Mouse (Mus musculus): ENCODE results near the gene Gpi1. TPM values are rescaled to one million over a fixed set of nuclear protein-coding genes. Genes with fewer than 3 reads are reported as not detected.

Gpi1 gene
- polyA plus RNA-seq, 1 experiment from 2014 or later: 203 TPM

DNA sequence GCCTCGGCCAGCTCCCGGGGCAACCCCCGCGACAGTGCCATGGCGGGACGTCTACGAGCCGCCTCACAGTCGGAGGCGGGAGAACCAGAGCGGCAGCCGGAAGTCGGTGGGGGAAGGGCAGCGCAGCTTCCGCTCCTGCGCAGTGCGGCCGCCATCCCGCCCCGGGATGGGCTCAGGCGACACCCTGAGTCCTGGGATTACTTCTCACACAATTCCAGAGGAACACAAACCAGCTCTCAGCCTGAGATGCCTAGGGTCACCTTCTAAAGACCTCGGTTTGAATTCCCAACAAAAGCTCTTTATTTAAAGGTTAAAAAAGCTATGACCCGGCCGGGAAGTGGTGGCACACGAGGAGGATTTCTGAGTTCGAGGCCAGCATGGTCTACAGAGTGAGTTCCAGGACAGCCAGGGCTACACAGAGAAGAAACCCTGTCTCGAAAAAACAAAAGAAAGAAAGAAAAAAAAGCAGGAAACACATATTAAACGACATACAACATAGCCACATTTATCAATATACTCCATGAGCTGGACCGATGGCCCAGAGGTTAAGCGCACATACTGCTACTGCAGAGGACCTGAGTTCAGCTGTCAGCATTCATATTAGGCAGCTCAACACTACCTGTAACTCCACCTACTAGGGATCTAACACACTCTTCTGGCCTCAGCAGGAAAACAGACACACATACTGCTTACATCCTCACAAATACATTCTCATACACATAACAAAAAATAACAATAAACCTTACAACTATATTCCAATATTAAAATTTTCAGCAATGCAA is 61.5 kb downstream of the Gpi1 start:
- WGBS: 9% methylated on average over 30 of the region's 30 CpGs
- Histone ChIP-seq H3K4me1 (replicated peaks) (peaks cover 19% of the 10 kb centered on the region), H3K27me3 (no peaks in the 10 kb centered on the region), H3K27ac (peak overlapping the region; percentile 88), H3K4me3 (replicated peaks) (peak overlapping the region; percentile 97), H3K36me3 (peaks cover 16% of the 10 kb centered on the region), H3K9ac (replicated peaks) (peak overlapping the region; percentile 96), H3K4me2 (replicated peaks) (peak overlapping the region; percentile 91), H3K9me3 (no peaks in the 10 kb centered on the region)
- ATAC-seq: peak; percentile 97

DNA sequence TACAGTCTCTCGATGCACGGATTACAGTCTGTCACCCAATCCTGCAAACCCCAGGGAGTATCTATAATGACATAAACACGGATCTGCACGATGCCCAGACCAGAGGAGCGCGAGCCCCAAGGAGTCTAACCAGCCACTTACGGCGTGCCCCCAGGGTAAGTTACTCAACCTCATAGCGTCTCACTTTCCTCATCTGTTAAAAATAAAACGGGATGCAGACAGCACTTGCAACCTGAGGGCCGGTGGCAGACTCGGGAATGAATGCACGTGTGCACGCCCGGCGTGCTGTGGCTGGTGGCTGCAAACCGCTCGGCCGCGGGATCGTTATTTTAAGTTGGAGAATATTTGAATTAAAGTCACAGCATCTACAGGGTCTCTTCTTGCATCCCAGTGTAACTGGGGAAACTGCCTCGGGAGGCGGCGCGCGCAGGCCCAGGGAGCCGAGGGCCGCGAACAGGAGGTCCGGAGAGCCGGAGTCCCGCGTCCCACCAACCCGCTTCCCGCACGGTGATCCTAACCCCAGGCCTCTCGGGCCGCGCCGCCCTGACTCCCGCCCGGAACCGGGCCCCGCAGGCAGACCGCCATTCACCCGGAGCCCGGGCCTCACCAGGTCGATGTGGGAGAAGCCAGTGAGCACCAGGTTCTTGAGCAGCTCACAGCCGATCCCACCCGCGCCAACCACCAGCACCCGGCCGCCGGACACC is 62.2 kb downstream of the Gpi1 start:
- Histone ChIP-seq H3K4me2 (replicated peaks) (peak overlapping the region; percentile 91), H3K27me3 (no peaks in the 10 kb centered on the region), H3K9ac (replicated peaks) (peak overlapping the region; percentile 96), H3K9me3 (no peaks in the 10 kb centered on the region), H3K27ac (peak overlapping the region; percentile 88), H3K4me3 (replicated peaks) (peak overlapping the region; percentile 97), H3K4me1 (replicated peaks) (peaks cover 19% of the 10 kb centered on the region), H3K36me3 (peaks cover 23% of the 10 kb centered on the region)
- peak; percentile 13 for ATAC-seq
- WGBS: under 1% methylated on average over 54 of the region's 54 CpGs

DNA sequence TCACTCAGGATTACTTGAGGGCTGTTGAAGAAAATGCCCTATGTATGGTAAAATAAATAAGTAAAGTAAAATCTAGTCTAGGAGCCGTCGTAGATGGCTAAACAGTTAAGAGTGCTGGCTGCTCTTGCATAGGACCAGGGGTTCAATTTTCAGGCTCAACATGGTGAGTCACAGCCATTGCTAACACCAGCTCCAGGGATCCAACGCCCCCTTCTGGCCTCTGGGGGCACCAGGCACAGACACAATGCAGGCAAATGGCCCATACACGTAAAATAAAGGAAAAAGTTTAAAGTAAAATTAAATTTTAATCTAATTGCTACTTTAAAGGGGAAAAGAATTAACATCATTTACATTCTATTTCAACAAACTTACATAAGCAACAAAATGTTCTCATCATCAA is 63.3 kb downstream of the Gpi1 start:
- 0 out of 2 replicates have a peak overlapping the region, but pooled peaks have one; percentile 8 for H3K4me3 ChIP-seq (replicated peaks)
- ATAC-seq: no peak

DNA sequence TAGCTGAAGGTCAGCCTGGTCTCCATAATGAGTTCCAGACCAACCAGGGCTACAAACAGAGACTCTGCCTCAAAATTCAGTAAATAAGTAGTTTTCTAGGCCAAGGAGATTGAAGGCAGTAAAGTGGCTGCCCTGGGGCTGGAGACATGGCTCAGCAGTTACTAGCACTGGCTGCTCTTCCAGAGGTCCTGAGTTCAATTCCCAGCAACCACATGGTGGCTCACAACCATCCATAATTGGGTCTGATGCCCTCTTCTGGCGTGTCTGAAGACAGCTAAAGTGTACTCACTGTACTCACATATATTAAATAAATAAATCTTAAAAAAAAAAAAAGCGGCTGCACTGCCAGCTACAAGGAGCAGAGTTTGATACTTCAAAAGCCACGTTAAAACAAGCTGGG is 64.1 kb downstream of the Gpi1 start:
- no peaks in the 10 kb centered on the region for H3K27me3 ChIP-seq
- H3K4me2 ChIP-seq (replicated peaks): no peak overlapping the region
- peaks cover 43% of the 10 kb centered on the region for H3K36me3 ChIP-seq
- 84% methylated on average over 3 of the region's 3 CpGs for WGBS
- no peak overlapping the region for H3K27ac ChIP-seq
- H3K4me1 ChIP-seq (replicated peaks): peaks cover 19% of the 10 kb centered on the region
- H3K9me3 ChIP-seq: no peaks in the 10 kb centered on the region
- no peak for ATAC-seq
- H3K4me3 ChIP-seq (replicated peaks): no peak overlapping the region
- no peak overlapping the region for H3K9ac ChIP-seq (replicated peaks)

More for the DNA sequence above, 63.3 kb downstream of the Gpi1 start:
- WGBS: 52% methylated on average over 4 of the region's 4 CpGs
- Histone ChIP-seq H3K9me3 (no peaks in the 10 kb centered on the region), H3K4me1 (replicated peaks) (peaks cover 19% of the 10 kb centered on the region), H3K27me3 (no peaks in the 10 kb centered on the region), H3K27ac (no peak overlapping the region), H3K4me2 (replicated peaks) (peak overlapping the region; percentile 37), H3K36me3 (peaks cover 34% of the 10 kb centered on the region), H3K9ac (replicated peaks) (no peak overlapping the region)

DNA sequence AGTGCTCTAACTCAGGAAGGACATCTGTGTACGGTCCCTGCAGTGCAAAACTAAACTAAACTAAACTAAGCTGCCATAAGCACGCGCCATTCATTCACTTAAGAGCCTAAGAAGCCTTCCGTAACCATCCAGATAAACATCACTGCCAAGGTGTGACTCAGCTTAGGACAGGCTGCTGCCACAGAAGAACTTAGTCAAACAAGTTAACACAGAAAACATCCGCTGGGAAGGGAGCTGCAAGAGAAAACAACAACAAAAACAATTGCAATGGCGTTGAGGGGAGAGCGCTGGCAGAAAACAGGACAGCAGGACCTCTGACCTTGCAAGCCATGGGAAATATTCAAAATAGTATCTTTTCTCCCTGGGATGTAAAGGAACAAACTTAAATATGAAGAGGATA is 65.5 kb downstream of the Gpi1 start:
- no peak overlapping the region for H3K4me3 ChIP-seq (replicated peaks)
- no peak for ATAC-seq
- no peak overlapping the region for H3K9ac ChIP-seq (replicated peaks)
- no peak overlapping the region for H3K4me2 ChIP-seq (replicated peaks)
- no peak overlapping the region for H3K27ac ChIP-seq
- no peaks in the 10 kb centered on the region for H3K27me3 ChIP-seq
- no peaks in the 10 kb centered on the region for H3K9me3 ChIP-seq
- peaks cover 19% of the 10 kb centered on the region for H3K4me1 ChIP-seq (replicated peaks)
- 92% methylated on average over 7 of the region's 7 CpGs for WGBS
- peaks cover 55% of the 10 kb centered on the region for H3K36me3 ChIP-seq

DNA sequence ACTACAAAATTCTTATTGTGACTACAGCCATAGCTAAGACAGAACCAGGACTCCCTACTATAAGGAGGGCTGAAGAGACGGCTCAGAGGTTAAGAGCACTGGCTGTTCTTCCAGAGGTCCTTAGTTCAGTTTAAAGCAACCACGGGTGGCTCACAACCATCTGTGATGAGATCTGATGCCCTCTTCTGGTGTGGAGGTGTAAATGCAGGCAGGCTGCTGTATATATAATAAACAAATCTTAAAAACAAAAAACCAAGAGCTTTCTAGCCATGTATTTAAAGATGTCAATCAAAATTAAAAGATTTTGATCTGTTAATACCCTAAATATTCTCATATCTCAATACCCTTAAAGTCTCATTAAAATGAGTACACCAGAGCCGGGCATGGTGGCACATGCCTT is 71.0 kb downstream of the Gpi1 start:
- H3K27ac ChIP-seq: no peak overlapping the region
- H3K9ac ChIP-seq (replicated peaks): no peak overlapping the region
- no peak overlapping the region for H3K4me3 ChIP-seq (replicated peaks)
- peaks cover 96% of the 10 kb centered on the region for H3K36me3 ChIP-seq
- 92% methylated on average over 3 of the region's 3 CpGs for WGBS
- no peaks in the 10 kb centered on the region for H3K4me1 ChIP-seq (replicated peaks)
- H3K27me3 ChIP-seq: no peaks in the 10 kb centered on the region
- ATAC-seq: no peak
- H3K9me3 ChIP-seq: no peaks in the 10 kb centered on the region
- H3K4me2 ChIP-seq (replicated peaks): no peak overlapping the region

DNA sequence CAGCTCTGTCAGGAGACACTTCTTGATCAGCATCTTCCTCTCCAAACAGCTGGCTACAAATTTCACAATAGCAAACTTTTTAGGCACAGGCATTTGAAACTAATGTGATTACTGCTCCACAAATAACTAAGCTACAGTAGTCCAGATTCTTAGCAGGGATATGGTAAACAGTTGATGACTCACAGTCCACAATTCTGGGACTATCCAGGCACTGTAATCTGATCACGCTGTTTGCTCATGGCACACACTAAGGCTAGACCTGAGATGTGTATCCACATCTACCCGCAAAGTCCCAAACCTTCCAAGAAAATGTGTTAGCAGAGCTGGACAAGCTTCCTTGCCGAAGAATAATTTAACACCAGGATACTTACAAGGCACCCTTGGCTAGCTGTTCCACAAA is 72.1 kb downstream of the Gpi1 start:
- Histone ChIP-seq H3K27me3 (no peaks in the 10 kb centered on the region), H3K4me1 (replicated peaks) (no peaks in the 10 kb centered on the region), H3K27ac (no peak overlapping the region), H3K9me3 (no peaks in the 10 kb centered on the region), H3K4me2 (replicated peaks) (no peak overlapping the region), H3K4me3 (replicated peaks) (no peak overlapping the region), H3K36me3 (peaks cover 96% of the 10 kb centered on the region), H3K9ac (replicated peaks) (no peak overlapping the region)
- no peak for ATAC-seq
- 96% methylated on average over 3 of the region's 3 CpGs for WGBS

Other genes starting within 250 kb of the Gpi1 start
- not detected in 2 replicates for gene Scgb2b27, start 216.4 kb downstream of the Gpi1 start, polyA plus RNA-seq (2015; fragmentation: Nextera tagmentation; extraction: Ambion mirVana)
- not detected in 2 replicates for gene Scgb1b27, start 208.9 kb downstream of the Gpi1 start, polyA plus RNA-seq (2015; fragmentation: Nextera tagmentation; extraction: Ambion mirVana)
- gene Scgb1b30, start 134.9 kb downstream of the Gpi1 start, polyA plus RNA-seq (2015; fragmentation: Nextera tagmentation; extraction: Ambion mirVana): not detected in 2 replicates
- gene Wtip, start 97.1 kb downstream of the Gpi1 start, polyA plus RNA-seq (2015; fragmentation: Nextera tagmentation; extraction: Ambion mirVana): 3.4 and 4.3 TPM in 2 replicates
- 215 and 224 TPM in 2 replicates for gene Uba2, start 60.7 kb downstream of the Gpi1 start, polyA plus RNA-seq (2015; fragmentation: Nextera tagmentation; extraction: Ambion mirVana)
- 87.3 and 87.9 TPM in 2 replicates for gene Pdcd2l, start 33.7 kb downstream of the Gpi1 start, polyA plus RNA-seq (2015; fragmentation: Nextera tagmentation; extraction: Ambion mirVana)
- 0.44 TPM in 1 of 2 replicates, not detected in the other for gene Gm6096, start 20.7 kb upstream of the Gpi1 start, polyA plus RNA-seq (2015; fragmentation: Nextera tagmentation; extraction: Ambion mirVana)
- gene 4931406P16Rik, start 83.2 kb upstream of the Gpi1 start, polyA plus RNA-seq (2015; fragmentation: Nextera tagmentation; extraction: Ambion mirVana): 26.9 and 29.3 TPM in 2 replicates
- gene Lsm14a, start 163.0 kb upstream of the Gpi1 start, polyA plus RNA-seq (2015; fragmentation: Nextera tagmentation; extraction: Ambion mirVana): 79.7 and 85.3 TPM in 2 replicates

All from midbrain, embryonic 13.5 days (tissue).